11 mouse cellular contexts compared by ENCODE assay signal in genomic region chr5:139659307-139659706, GRCm38 (mm10).
DNase-seq lines count a peak whose midpoint lies in the region; ATAC-seq and TF ChIP-seq lines count a peak whose summit lies in the region.
"Had no signal": no experiment of that assay in that cellular context is flagged by ENCODE, and none has a peak within 500 bp of the region (broad histone marks: within the 10 kb centered on the region; RNA-seq: fewer than 3 reads in every experiment).

No protein-coding gene starts in this region.

- 0 out of 2 replicates have a peak overlapping the region, but pooled peaks have one; percentile 15 for H3K9ac ChIP-seq in ES-Bruce4 (ENCODE audit: low read depth, poor library complexity, severe bottlenecking)
- H3K9ac ChIP-seq in hindbrain, embryonic 13.5 days: 0 out of 2 replicates have a peak overlapping the region, but pooled peaks have one; percentile 36
- H3K9ac ChIP-seq in midbrain, embryonic 12.5 days (replicated peaks): no peak overlapping the region
- H3K9ac ChIP-seq in lung, postnatal 0 days (replicated peaks; ENCODE audit: low read depth): no peak overlapping the region
- H3K9ac ChIP-seq: liver, embryonic 12.5 days had no signal

- WGBS in hindbrain, embryonic 13.5 days: 1% methylated on average over 18 of the region's 18 CpGs
- WGBS in midbrain, embryonic 12.5 days: 2% methylated on average over 18 of the region's 18 CpGs
- WGBS in lung, postnatal 0 days: 3% methylated on average over 18 of the region's 18 CpGs

- no peak for TF ChIP-seq CTCF in ES-Bruce4 (IDR thresholded peaks at IDR 0.05; ENCODE audit: low read depth, low read length)
- TF ChIP-seq CTCF in lung, postnatal 0 days (IDR thresholded peaks at IDR 0.05): no peak

- peak; percentile 38 for DNase-seq in ZHBTc4 (ENCODE audit: low read depth, low spot score)
- DNase-seq in ovary, postnatal 10 days (ENCODE audit: low spot score): no peak
- no peak for DNase-seq in urinary bladder, adult 18-20 months (ENCODE audit: low spot score in 2 of 2)
- DNase-seq in lung, postnatal 0 days (ENCODE audit: low spot score): no peak
- DNase-seq in thymus, postnatal 0 days (ENCODE audit: low spot score): no peak
- DNase-seq: kidney, adult 8-10 months; thymus, postnatal 4 days had no signal

- H3K4me2 ChIP-seq in hindbrain, embryonic 13.5 days: peak overlapping the region; percentile 34
- peak overlapping the region; percentile 40 for H3K4me2 ChIP-seq in midbrain, embryonic 12.5 days (replicated peaks)
- no peak overlapping the region for H3K4me2 ChIP-seq in lung, postnatal 0 days (replicated peaks; ENCODE audit: low read depth, low read length)
- H3K4me2 ChIP-seq: liver, embryonic 12.5 days had no signal

- TF ChIP-seq POLR2A in ES-Bruce4 (IDR thresholded peaks at IDR 0.05; ENCODE audit: insufficient read depth, low read length): no peak

- no peak for ATAC-seq in hindbrain, embryonic 13.5 days (ENCODE audit: low FRiP score)
- peak; percentile 78 for ATAC-seq in midbrain, embryonic 12.5 days (ENCODE audit: low FRiP score, low read depth)
- ATAC-seq in lung, postnatal 0 days: no peak
- ATAC-seq: liver, embryonic 12.5 days had no signal

- no peak for TF ChIP-seq EP300 in ES-Bruce4 (IDR thresholded peaks at IDR 0.05; ENCODE audit: insufficient read depth, low read depth, low read length)
- no peak for TF ChIP-seq EP300 in lung, postnatal 0 days (IDR thresholded peaks at IDR 0.05)

- no peak overlapping the region for H3K27ac ChIP-seq in ES-Bruce4 (ENCODE audit: insufficient read depth, low read length)
- H3K27ac ChIP-seq in hindbrain, embryonic 13.5 days: peak overlapping the region; percentile 4; the same call in 1 of the 2 replicates
- peak overlapping the region; percentile 40; the same call in 1 of the 2 replicates for H3K27ac ChIP-seq in midbrain, embryonic 12.5 days (replicated peaks)
- no peak overlapping the region for H3K27ac ChIP-seq in lung, postnatal 0 days (ENCODE audit: low read length)
- H3K27ac ChIP-seq: liver, embryonic 12.5 days had no signal

- no peaks in the 10 kb centered on the region for H3K36me3 ChIP-seq in ES-Bruce4 (ENCODE audit: control insufficient read depth, insufficient read depth, low read length, poor library complexity, severe bottlenecking)
- no peaks in the 10 kb centered on the region for H3K36me3 ChIP-seq in hindbrain, embryonic 13.5 days
- H3K36me3 ChIP-seq in midbrain, embryonic 12.5 days: no peaks in the 10 kb centered on the region
- no peaks in the 10 kb centered on the region for H3K36me3 ChIP-seq in lung, postnatal 0 days (ENCODE audit: insufficient read depth, low read length)
- H3K36me3 ChIP-seq: liver, embryonic 12.5 days had no signal

- no peaks in the 10 kb centered on the region for H3K9me3 ChIP-seq in ES-Bruce4 (replicated peaks; ENCODE audit: control insufficient read depth, insufficient read depth, low read length, poor library complexity, severe bottlenecking)
- H3K9me3 ChIP-seq in hindbrain, embryonic 13.5 days: no peaks in the 10 kb centered on the region
- no peaks in the 10 kb centered on the region for H3K9me3 ChIP-seq in midbrain, embryonic 12.5 days
- no peaks in the 10 kb centered on the region for H3K9me3 ChIP-seq in lung, postnatal 0 days (ENCODE audit: low read length)
- H3K9me3 ChIP-seq: liver, embryonic 12.5 days had no signal

- H3K4me3 ChIP-seq in ES-Bruce4 (ENCODE audit: low read depth, low read length): peak overlapping the region; percentile 36
- H3K4me3 ChIP-seq in hindbrain, embryonic 13.5 days: peak overlapping the region; percentile 9; the same call in 1 of the 2 replicates
- H3K4me3 ChIP-seq in midbrain, embryonic 12.5 days: peak overlapping the region; percentile 17; the same call in 1 of the 2 replicates
- no peak overlapping the region for H3K4me3 ChIP-seq in lung, postnatal 0 days (ENCODE audit: low read depth, low read length)
- H3K4me3 ChIP-seq: liver, embryonic 12.5 days had no signal

- no peaks in the 10 kb centered on the region for H3K27me3 ChIP-seq in ES-Bruce4 (ENCODE audit: control insufficient read depth, insufficient read depth, low read length, poor library complexity, severe bottlenecking)
- H3K27me3 ChIP-seq in hindbrain, embryonic 13.5 days: peaks cover 71% of the 10 kb centered on the region
- H3K27me3 ChIP-seq in midbrain, embryonic 12.5 days: peaks cover 66% of the 10 kb centered on the region
- peaks cover 21% of the 10 kb centered on the region for H3K27me3 ChIP-seq in lung, postnatal 0 days (replicated peaks; ENCODE audit: insufficient read depth, low read length)

- no peaks in the 10 kb centered on the region for H3K4me1 ChIP-seq in ES-Bruce4 (ENCODE audit: control insufficient read depth, insufficient read depth, low read length)
- H3K4me1 ChIP-seq in hindbrain, embryonic 13.5 days (replicated peaks): peaks cover 23% of the 10 kb centered on the region
- H3K4me1 ChIP-seq in midbrain, embryonic 12.5 days: peaks cover 14% of the 10 kb centered on the region
- no peaks in the 10 kb centered on the region for H3K4me1 ChIP-seq in lung, postnatal 0 days (ENCODE audit: insufficient read depth, low read depth, low read length)
- H3K4me1 ChIP-seq: liver, embryonic 12.5 days had no signal

Comparison
In these comparisons a context has a peak if more than half of its experiments do, and no peak if none do; other contexts are left out.
1. H3K27ac ChIP-seq: peak in hindbrain, embryonic 13.5 days (single experiment) and midbrain, embryonic 12.5 days (single experiment); none in ES-Bruce4 (single experiment) and lung, postnatal 0 days (single experiment).
2. H3K9ac ChIP-seq: peak in ES-Bruce4 (single experiment) and hindbrain, embryonic 13.5 days (single experiment); none in midbrain, embryonic 12.5 days (single experiment) and lung, postnatal 0 days (single experiment).